Mouse (Mus musculus) testis, adult 2 months (tissue): Measurements from ENCODE around the gene Tango2. TPM values are rescaled to one million over a fixed set of nuclear protein-coding genes. Genes with fewer than 3 reads are reported as not detected.
A peak's percentile ranks its signal among the peaks of the same experiment; 100 is the strongest.

ENCODE experiments used
- H3K27ac ChIP-seq: fragments of 200-500 bp; 2 replicates; pipeline ENCODE4 v1.5.1; 2012; ENCODE audit warnings: low read depth, low read length; ENCODE audit not compliant: control insufficient read depth, insufficient read depth
- H3K27me3 ChIP-seq: fragments of 200-500 bp; 2 replicates; pipeline ENCODE4 v1.6.1; 2012; ENCODE audit warnings: mild to moderate bottlenecking, low read length, moderate library complexity; ENCODE audit not compliant: control insufficient read depth, insufficient read depth
- H3K36me3 ChIP-seq: fragments of 200-500 bp; 2 replicates; pipeline ENCODE4 v1.6.1; 2012; ENCODE audit warnings: mild to moderate bottlenecking, low read length; ENCODE audit not compliant: control insufficient read depth, insufficient read depth
- H3K4me1 ChIP-seq: fragments of 200-500 bp; 2 replicates; pipeline ENCODE4 v1.6.1; 2012; ENCODE audit warnings: low read length; ENCODE audit not compliant: control insufficient read depth, insufficient read depth
- H3K4me3 ChIP-seq: fragments of 200-500 bp; 2 replicates; pipeline ENCODE4 v1.5.1; 2012; ENCODE audit warnings: low read depth, mild to moderate bottlenecking, low read length, moderate library complexity, mixed read lengths; ENCODE audit not compliant: control insufficient read depth
- CTCF ChIP-seq: fragments of 200-500 bp; IDR thresholded peaks from 2 replicates; pipeline ENCODE4 v1.5.1; 2012; ENCODE audit warnings: low read depth, mild to moderate bottlenecking, inconsistent platforms, low read length, moderate library complexity; ENCODE audit not compliant: control insufficient read depth, insufficient read depth, insufficient replicate concordance
- POLR2A ChIP-seq: fragments of 200-500 bp; IDR thresholded peaks from 2 replicates; pipeline ENCODE4 v1.6.1; 2012; ENCODE audit warnings: low read depth, mild to moderate bottlenecking, inconsistent platforms, low read length, moderate library complexity; ENCODE audit not compliant: control insufficient read depth
- polyA plus RNA-seq: library from polyadenylated mRNA; depleted of rRNA; stranded (reverse); fragments of >200 nt; gene quantifications from 2 replicates; pipeline ENCODE4 v1.2.3, GENCODE M21; 2012

Tango2 gene
- polyA plus RNA-seq, 1 experiment = 11.6 TPM

DNA sequence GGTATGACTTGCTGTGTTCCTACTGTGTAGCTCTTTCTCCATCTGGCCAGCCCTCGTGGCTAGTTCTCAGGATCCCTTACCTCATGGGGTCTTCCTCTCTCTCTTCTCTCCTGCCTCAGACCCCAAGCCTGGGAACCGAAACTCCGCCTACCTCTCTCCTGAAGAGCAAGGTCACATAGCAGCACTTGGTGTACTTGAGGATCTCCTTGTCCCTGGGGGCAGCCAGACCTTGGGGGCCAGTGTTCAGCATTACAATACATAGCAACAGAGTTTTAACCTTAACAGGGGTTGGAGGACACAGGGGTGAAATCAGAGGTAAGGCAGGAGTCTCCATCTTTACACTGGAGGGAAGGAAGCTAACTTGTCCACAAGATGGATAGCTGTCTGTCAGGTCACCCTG is 39.1 kb upstream of the Tango2 start:
- H3K27me3 ChIP-seq = no peaks in the 10 kb centered on the region
- TF ChIP-seq POLR2A (no peak), CTCF (no peak)
- peak overlapping the region; percentile 47 for H3K27ac ChIP-seq
- H3K4me3 ChIP-seq = no peak overlapping the region
- no peaks in the 10 kb centered on the region for H3K36me3 ChIP-seq
- no peaks in the 10 kb centered on the region; the same call in none of the 2 replicates for H3K4me1 ChIP-seq

DNA sequence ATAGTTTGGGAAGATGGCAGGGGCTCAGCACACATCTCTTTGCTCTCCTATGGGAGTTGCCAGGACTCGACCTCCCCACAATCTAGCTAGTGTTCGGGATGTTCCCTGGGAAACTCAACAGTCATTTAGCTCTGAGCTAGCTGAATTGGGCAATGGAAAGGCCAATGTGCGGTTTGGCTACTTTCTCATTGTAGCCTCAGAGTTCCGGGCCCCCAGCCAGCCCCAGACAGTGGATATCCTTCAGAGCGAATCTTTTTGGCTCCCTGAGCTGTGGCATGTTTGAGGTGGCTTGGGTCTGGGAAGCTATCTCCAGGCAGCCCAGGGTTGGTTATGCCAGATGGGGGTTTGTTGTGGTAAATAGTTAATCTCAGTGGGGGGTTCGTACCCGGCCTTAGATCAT is 38.5 kb upstream of the Tango2 start:
- Histone ChIP-seq H3K27ac (peak overlapping the region; percentile 38; the same call in 1 of the 2 replicates), H3K4me3 (no peak overlapping the region), H3K27me3 (no peaks in the 10 kb centered on the region), H3K36me3 (no peaks in the 10 kb centered on the region), H3K4me1 (no peaks in the 10 kb centered on the region; the same call in none of the 2 replicates)
- no peak for TF ChIP-seq CTCF
- TF ChIP-seq POLR2A = no peak

DNA sequence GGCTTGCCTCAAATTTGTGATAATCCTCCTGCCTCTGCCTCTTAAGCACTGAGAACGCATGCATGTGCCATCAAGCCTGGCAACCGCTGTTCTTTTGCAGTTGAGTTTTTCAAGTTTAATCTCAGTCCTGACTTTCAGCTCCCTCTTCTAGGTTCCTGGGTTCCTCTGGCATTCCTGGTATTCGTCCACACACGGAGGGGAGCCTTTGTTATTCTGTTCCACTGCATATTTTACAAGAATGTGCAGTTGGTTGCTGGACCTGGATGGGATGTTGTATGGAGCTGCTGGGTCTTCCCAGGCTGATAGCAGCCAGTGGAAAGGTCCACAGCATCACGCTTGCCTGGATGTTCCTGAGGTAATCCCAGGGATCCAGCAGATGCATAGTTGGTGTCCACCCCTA is 37.5 kb upstream of the Tango2 start:
- Histone ChIP-seq H3K27me3 (no peaks in the 10 kb centered on the region), H3K4me1 (no peaks in the 10 kb centered on the region; the same call in none of the 2 replicates), H3K4me3 (no peak overlapping the region), H3K36me3 (no peaks in the 10 kb centered on the region), H3K27ac (no peak overlapping the region)
- TF ChIP-seq CTCF (no peak), POLR2A (no peak)

DNA sequence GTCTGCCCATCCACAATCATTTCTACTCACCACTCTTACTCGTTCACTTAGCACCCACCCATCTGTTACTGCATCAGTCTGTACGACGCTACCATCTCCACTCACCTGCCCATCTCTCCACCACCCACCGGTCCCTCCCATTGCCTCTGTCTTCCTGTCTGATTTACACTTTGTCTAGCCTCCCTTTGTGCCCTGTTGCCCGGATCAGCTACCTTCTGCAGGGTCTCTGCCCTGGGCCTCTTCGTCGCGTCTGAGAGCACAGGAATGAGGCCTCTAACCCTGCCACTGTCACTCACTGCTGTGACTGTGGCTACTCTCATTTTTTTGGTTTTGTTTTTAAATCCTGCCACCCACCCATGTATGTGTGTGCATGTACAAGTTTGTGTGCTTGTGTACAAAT is 36.8 kb upstream of the Tango2 start:
- TF ChIP-seq CTCF (no peak), POLR2A (no peak)
- Histone ChIP-seq H3K4me1 (no peaks in the 10 kb centered on the region; the same call in none of the 2 replicates), H3K27ac (no peak overlapping the region)

DNA sequence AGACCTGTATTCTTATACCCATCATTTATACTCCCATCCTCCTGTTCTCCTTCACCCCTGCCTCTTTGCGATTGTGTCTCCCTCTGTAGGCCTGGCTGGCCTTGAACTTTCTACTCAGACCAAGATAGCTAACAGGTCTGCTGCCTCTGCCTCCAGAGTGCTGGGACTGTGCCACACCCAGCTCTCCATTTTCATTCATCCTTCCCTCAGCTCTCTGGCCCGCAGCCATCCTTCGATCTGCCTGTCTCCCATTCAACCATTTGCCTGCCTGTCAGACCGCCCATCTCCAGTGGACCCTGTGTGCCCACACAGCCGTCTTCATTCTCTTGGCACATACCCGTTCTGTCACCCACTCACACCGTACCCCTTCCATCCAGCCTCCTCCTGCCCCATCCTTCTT is 36.3 kb upstream of the Tango2 start:
- no peaks in the 10 kb centered on the region for H3K27me3 ChIP-seq
- TF ChIP-seq CTCF = no peak
- TF ChIP-seq POLR2A = no peak
- no peak overlapping the region for H3K4me3 ChIP-seq
- H3K4me1 ChIP-seq = no peaks in the 10 kb centered on the region; the same call in none of the 2 replicates
- H3K36me3 ChIP-seq = no peaks in the 10 kb centered on the region
- no peak overlapping the region for H3K27ac ChIP-seq

More for the DNA sequence above, 36.8 kb upstream of the Tango2 start:
- no peaks in the 10 kb centered on the region for H3K27me3 ChIP-seq
- no peak overlapping the region for H3K4me3 ChIP-seq
- H3K36me3 ChIP-seq = no peaks in the 10 kb centered on the region

DNA sequence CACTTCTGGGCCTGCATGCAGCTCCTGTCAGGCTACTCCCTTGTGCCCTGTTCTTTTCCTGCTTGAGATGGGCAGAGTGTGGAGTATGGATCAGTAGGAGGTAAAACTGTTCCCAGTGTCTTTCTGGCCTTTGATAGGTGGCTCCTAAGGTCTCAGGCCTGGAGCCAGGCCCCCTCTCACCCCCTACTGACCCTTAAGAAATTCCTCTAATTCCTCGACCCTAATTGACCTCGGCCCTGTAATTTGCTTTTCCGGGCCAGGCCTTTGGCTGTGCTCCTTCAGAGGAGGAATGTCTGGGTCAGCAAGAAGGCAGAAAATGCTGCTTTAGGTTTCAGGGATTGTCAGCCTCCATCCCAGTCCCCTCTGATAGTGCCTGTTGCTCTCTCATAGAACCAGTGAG is 35.9 kb upstream of the Tango2 start:
- Histone ChIP-seq H3K27me3 (no peaks in the 10 kb centered on the region), H3K4me1 (no peaks in the 10 kb centered on the region; the same call in 1 of the 2 replicates), H3K27ac (no peak overlapping the region), H3K4me3 (no peak overlapping the region), H3K36me3 (no peaks in the 10 kb centered on the region)
- TF ChIP-seq CTCF (no peak), POLR2A (no peak)

DNA sequence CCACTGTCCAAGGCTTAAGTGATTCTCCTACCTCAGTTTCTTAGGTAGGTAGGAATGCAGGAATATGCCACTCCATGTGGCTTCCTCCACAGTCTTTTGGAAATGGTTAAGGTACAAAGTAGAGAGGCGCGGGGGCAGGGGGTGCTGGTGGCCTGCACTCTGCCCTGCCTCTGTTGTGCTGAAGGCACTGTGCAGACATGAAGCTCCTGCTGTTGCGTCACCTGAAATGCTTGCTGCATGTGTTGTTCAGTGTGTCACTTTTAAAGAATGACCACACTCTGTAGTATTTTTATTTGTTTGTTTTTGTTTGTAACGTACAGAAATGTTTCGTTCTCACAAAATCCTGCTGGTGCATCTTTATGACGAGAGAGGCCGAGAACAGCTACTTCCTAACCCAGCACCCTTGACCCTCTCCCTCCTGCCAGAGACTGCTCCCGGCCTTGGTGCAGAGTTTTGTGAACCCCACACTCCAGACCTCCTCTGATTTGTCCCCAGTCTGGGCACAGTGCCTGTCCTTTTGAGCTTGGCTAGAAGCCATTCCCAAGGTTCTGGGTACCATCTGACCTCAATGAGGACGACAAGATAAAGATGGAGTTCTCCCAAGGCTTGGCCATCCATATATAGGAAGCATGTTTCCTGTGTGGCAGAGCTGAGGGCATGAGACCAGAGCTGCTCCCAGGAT is 35.3 kb upstream of the Tango2 start:
- no peak overlapping the region for H3K27ac ChIP-seq

More for the DNA sequence above, 35.3 kb upstream of the Tango2 start:
- TF ChIP-seq POLR2A (no peak), CTCF (no peak)
- no peaks in the 10 kb centered on the region for H3K36me3 ChIP-seq
- H3K27me3 ChIP-seq = no peaks in the 10 kb centered on the region
- H3K4me3 ChIP-seq = no peak overlapping the region
- H3K4me1 ChIP-seq = no peaks in the 10 kb centered on the region; the same call in 1 of the 2 replicates
